Mouse (Mus musculus): ENCODE data around the gene Srcin1.

The Srcin1 gene

GRCm38 (mm10) chr11:97575638-97576037 is 348 bp downstream of the Srcin1 start:
- DNase-seq: peak; percentile 88

- DNase-seq: peak; percentile 69
Observed at GRCm38 (mm10) chr11:97575075-97575474, 911 bp downstream of the Srcin1 start.

GRCm38 (mm10) chr11:97574551-97575051 is 1.4 kb downstream of the Srcin1 start:
- DNase-seq: no peak

GRCm38 (mm10) chr11:97573891-97574550 is 2.0 kb downstream of the Srcin1 start:
- DNase-seq: no peak

- no peak for DNase-seq
Observed at GRCm38 (mm10) chr11:97572895-97573480, 3.0 kb downstream of the Srcin1 start.

GRCm38 (mm10) chr11:97572089-97572345 is 4.0 kb downstream of the Srcin1 start:
- DNase-seq: no peak

- no peak for DNase-seq
Observed at GRCm38 (mm10) chr11:97571266-97572088, 4.5 kb downstream of the Srcin1 start.

GRCm38 (mm10) chr11:97570493-97571137 is 5.4 kb downstream of the Srcin1 start:
- no peak for DNase-seq

GRCm38 (mm10) chr11:97569806-97570205 is 6.2 kb downstream of the Srcin1 start:
- DNase-seq: no peak

GRCm38 (mm10) chr11:97569301-97569724 is 6.7 kb downstream of the Srcin1 start:
- DNase-seq: no peak

- DNase-seq: peak; percentile 74
Observed at GRCm38 (mm10) chr11:97568729-97569128, 7.3 kb downstream of the Srcin1 start.

- DNase-seq: no peak
Observed at GRCm38 (mm10) chr11:97567480-97567879, 8.5 kb downstream of the Srcin1 start.

- DNase-seq: no peak
Observed at GRCm38 (mm10) chr11:97566551-97566950, 9.4 kb downstream of the Srcin1 start.

- peak; percentile 26 for DNase-seq
Observed at GRCm38 (mm10) chr11:97563730-97564129, 12.3 kb downstream of the Srcin1 start.

- no peak for DNase-seq
Observed at GRCm38 (mm10) chr11:97562536-97562935, 13.4 kb downstream of the Srcin1 start.

- DNase-seq: no peak
Observed at GRCm38 (mm10) chr11:97560210-97560963, 15.6 kb downstream of the Srcin1 start.

- DNase-seq: peak; percentile 24
Observed at GRCm38 (mm10) chr11:97559549-97559948, 16.4 kb downstream of the Srcin1 start.

GRCm38 (mm10) chr11:97557885-97558284 is 18.1 kb downstream of the Srcin1 start:
- DNase-seq: no peak

GRCm38 (mm10) chr11:97556569-97557408 is 19.2 kb downstream of the Srcin1 start:
- peak; percentile 84 for DNase-seq

- DNase-seq: no peak
Observed at GRCm38 (mm10) chr11:97555144-97555543, 20.8 kb downstream of the Srcin1 start.

GRCm38 (mm10) chr11:97552151-97552550 is 23.8 kb downstream of the Srcin1 start:
- DNase-seq: no peak

- no peak for DNase-seq
Observed at GRCm38 (mm10) chr11:97548757-97549156, 27.2 kb downstream of the Srcin1 start.

Measured in lung, postnatal 36 days (tissue).